Mouse (Mus musculus) C2C12 (cell line): ENCODE measurements around the gene Pex11a. TPM values are rescaled to one million over a fixed set of nuclear protein-coding genes. Genes with fewer than 3 reads are reported as not detected.
"Not testable (repeated sequence)": the region's sequence is repeated elsewhere in the genome, so short reads cannot be mapped to it uniquely, and the experiment has no call there.

Experiments
- H3K27me3 ChIP-seq: one replicate; pipeline ENCODE4 v1.6.1; 2011; ENCODE audit not compliant: control insufficient read depth, insufficient read depth, insufficient read length
- H3K36me3 ChIP-seq: one replicate; pipeline ENCODE4 v1.6.1; 2011; ENCODE audit not compliant: control insufficient read depth, insufficient read depth
- H3K4me3 ChIP-seq: one replicate; pipeline ENCODE4 v1.5.1; 2011; ENCODE audit warnings: mild to moderate bottlenecking, control low read depth; ENCODE audit not compliant: poor library complexity, insufficient read depth, severe bottlenecking
- H3K79me2 ChIP-seq: one replicate; pipeline ENCODE4 v1.6.1; 2011; ENCODE audit not compliant: control insufficient read depth, insufficient read depth
- H3K79me3 ChIP-seq: one replicate; pipeline ENCODE4 v1.6.1; 2011; ENCODE audit warnings: low read depth, control low read depth
- H3ac ChIP-seq: one replicate; pipeline ENCODE3; 2011; ENCODE audit warnings: low read depth; ENCODE audit not compliant: control insufficient read depth, insufficient read length
- CEBPB ChIP-seq: IDR thresholded peaks from one replicate; pipeline ENCODE4 v1.6.1; 2011; ENCODE audit warnings: low read depth, mild to moderate bottlenecking, control low read depth, moderate library complexity
- CTCF ChIP-seq: IDR thresholded peaks from one replicate; pipeline ENCODE4 v1.5.1; 2011; ENCODE audit not compliant: control insufficient read depth, insufficient read depth, insufficient read length
- FOSL1 ChIP-seq: IDR thresholded peaks from one replicate; pipeline ENCODE4 v1.8.0; 2011; ENCODE audit warnings: mild to moderate bottlenecking, low read length; ENCODE audit not compliant: poor library complexity, insufficient read depth, severe bottlenecking
- MAX ChIP-seq: IDR thresholded peaks from one replicate; pipeline ENCODE4 v1.6.1; 2011; ENCODE audit warnings: mild to moderate bottlenecking, control low read depth
- MYOD1 ChIP-seq: IDR thresholded peaks from one replicate; pipeline ENCODE4 v1.6.1; 2011; ENCODE audit warnings: low read depth; ENCODE audit not compliant: control insufficient read depth, insufficient read length
- MYOG ChIP-seq: IDR thresholded peaks from one replicate; pipeline ENCODE4 v1.6.1; 2011; ENCODE audit not compliant: control insufficient read depth, insufficient read length; ENCODE audit errors: extremely low read depth
- USF1 ChIP-seq: IDR thresholded peaks from one replicate; pipeline ENCODE4 v1.6.1; 2011; ENCODE audit warnings: low read depth, mild to moderate bottlenecking, control low read depth, moderate library complexity
- long read RNA-seq, 2 experiments: library from polyadenylated mRNA; unstranded; transcript quantifications; one replicate each; pipeline ENCODE4 v2.0.0; 2019 to 2020
- polyA plus RNA-seq: library from polyadenylated mRNA; unstranded; fragments of >200 nt; fragmentation: generic; extraction: Trizol; gene quantifications from one replicate; pipeline ENCODE4 v1.2.1, GENCODE M21; 2012; ENCODE audit warnings: missing spikeins

Gene Pex11a
- 2.2 TPM for polyA plus RNA-seq
- long read RNA-seq, experiment 1, partial matches to known transcripts: 0 of 2 reads
- long read RNA-seq, experiment 1, other reads (novel, unspliced or antisense): 1 of 2 reads
- long read RNA-seq, experiment 2, partial matches to known transcripts: 0 of 3 reads
- long read RNA-seq, experiment 2, other reads (novel, unspliced or antisense): 0 of 3 reads

- H3K36me3 ChIP-seq: no peaks in the 10 kb centered on the region
- TF ChIP-seq MYOG: no peak
- TF ChIP-seq USF1: no peak
- TF ChIP-seq CEBPB: no peak
- TF ChIP-seq MAX: no peak
- TF ChIP-seq CTCF: no peak
- TF ChIP-seq FOSL1: no peak
- no peak for TF ChIP-seq MYOD1
- no peaks in the 10 kb centered on the region for H3K79me3 ChIP-seq
- peak within 1 kb of the TSS; percentile 81 for H3ac ChIP-seq
- no peaks in the 10 kb centered on the region for H3K27me3 ChIP-seq
- H3K79me2 ChIP-seq: no peaks in the 10 kb centered on the region
- H3K4me3 ChIP-seq: peak within 1 kb of the TSS; percentile 45
Observed at GRCm38 (mm10) chr7:79742659-79743536, at the start of gene Pex11a, which contains the start of gene Wdr93. TSS of gene Pex11a (minus strand) at chr7:79743131. TSS of gene Wdr93 (plus strand) at chr7:79743163.

GRCm38 (mm10) chr7:79789812-79790211, 46.9 kb upstream of the Pex11a start:
- H3K27me3 ChIP-seq: peaks cover 37% of the 10 kb centered on the region
- not testable (repeated sequence) for H3K79me2 ChIP-seq, H3ac ChIP-seq, H3K36me3 ChIP-seq, H3K4me3 ChIP-seq, H3K79me3 ChIP-seq

DNA sequence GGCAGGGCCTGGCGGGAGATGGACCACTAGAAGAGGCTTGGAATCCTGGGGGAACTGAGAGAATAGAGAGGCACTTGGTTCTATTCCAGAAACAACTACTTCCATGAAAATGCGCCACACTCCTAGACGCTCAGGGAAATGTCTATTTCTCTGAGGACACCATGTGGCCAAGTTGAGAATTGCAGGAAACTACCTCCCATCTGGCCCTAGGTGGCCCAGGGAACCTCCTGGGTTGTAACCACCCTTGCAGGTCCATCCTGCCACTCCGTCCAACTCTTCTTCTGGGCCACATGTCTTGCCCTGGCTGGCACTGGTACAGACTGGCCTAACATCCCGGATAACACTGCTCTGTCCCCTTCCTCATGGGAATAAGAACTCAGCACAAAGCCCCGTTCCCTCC, 43.4 kb upstream of the Pex11a start:
- Histone ChIP-seq H3K36me3 (no peaks in the 10 kb centered on the region), H3K79me3 (no peaks in the 10 kb centered on the region), H3ac (no peak overlapping the region), H3K4me3 (no peak overlapping the region), H3K79me2 (no peaks in the 10 kb centered on the region), H3K27me3 (peaks cover 9% of the 10 kb centered on the region)
- peak; percentile 46 for TF ChIP-seq CTCF
- no peak for TF ChIP-seq CEBPB

DNA sequence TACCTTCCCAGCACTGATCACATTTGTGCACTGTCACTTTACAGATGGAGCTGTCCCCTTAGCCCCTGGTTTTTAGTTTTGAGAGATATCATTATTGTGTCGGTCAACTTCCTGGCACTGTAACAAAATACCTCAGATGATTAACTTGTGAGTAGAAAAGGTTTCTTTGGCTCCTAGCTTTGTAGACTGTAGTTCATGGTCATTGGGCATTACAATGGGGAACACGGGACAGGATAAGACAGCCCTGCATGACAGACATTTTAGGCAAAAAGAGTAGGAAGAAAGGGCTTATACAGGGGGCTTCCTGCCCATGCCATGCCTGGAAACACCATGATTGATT, 39.6 kb upstream of the Pex11a start:
- TF ChIP-seq CEBPB: no peak
- no peak for TF ChIP-seq MYOG
- TF ChIP-seq CTCF: no peak
- no peak for TF ChIP-seq MYOD1
- no peak for TF ChIP-seq MAX
- no peak for TF ChIP-seq FOSL1
- no peak for TF ChIP-seq USF1

GRCm38 (mm10) chr7:79781826-79782515, 39.0 kb upstream of the Pex11a start:
- Histone ChIP-seq H3K79me2 (no peaks in the 10 kb centered on the region), H3K79me3 (no peaks in the 10 kb centered on the region), H3K36me3 (no peaks in the 10 kb centered on the region), H3ac (no peak overlapping the region), H3K4me3 (no peak overlapping the region), H3K27me3 (no peaks in the 10 kb centered on the region)
- TF ChIP-seq CEBPB: no peak

More for the DNA sequence above, 39.6 kb upstream of the Pex11a start:
- Histone ChIP-seq H3K36me3 (no peaks in the 10 kb centered on the region), H3K27me3 (no peaks in the 10 kb centered on the region), H3K79me2 (no peaks in the 10 kb centered on the region), H3ac (no peak overlapping the region), H3K79me3 (no peaks in the 10 kb centered on the region), H3K4me3 (no peak overlapping the region)
